Mouse (Mus musculus) mesoderm, embryonic 11.5 days (tissue): ENCODE measurements at regions not wholly inside any gene's neighbourhood (a gene's known extent, or its start where the extent isn't known, plus 50 kb on each side); places are given as distances from the start of the nearest gene placed in this dataset.

ENCODE experiments used
- DNase-seq: peaks from one replicate; pipeline ENCODE4 v3.0.0-alpha.2; 2012; ENCODE audit warnings: low read depth, low spot score

GRCm38 (mm10) chr7:129982411-129982810, 390.7 kb downstream of the Wdr11 start:
- no peak for DNase-seq

- no peak for DNase-seq
Measured at GRCm38 (mm10) chr7:129983601-129984120, 392.0 kb downstream of the Wdr11 start.

GRCm38 (mm10) chr7:129984367-129984766, 392.7 kb downstream of the Wdr11 start:
- no peak for DNase-seq

GRCm38 (mm10) chr7:129987119-129987665, 395.5 kb downstream of the Wdr11 start:
- DNase-seq: no peak

GRCm38 (mm10) chr7:129987713-129988112, 396.1 kb downstream of the Wdr11 start:
- no peak for DNase-seq

- no peak for DNase-seq
Measured at GRCm38 (mm10) chr7:129993446-129994223, 402.0 kb downstream of the Wdr11 start.

GRCm38 (mm10) chr7:129995529-129995928, 403.9 kb downstream of the Wdr11 start:
- no peak for DNase-seq

- DNase-seq: peak; percentile 58
Measured at GRCm38 (mm10) chr7:130001064-130001463, 409.4 kb downstream of the Wdr11 start.

- DNase-seq: no peak
Measured at GRCm38 (mm10) chr7:130002002-130002401, 410.3 kb downstream of the Wdr11 start.

GRCm38 (mm10) chr7:130005406-130005805, 413.7 kb downstream of the Wdr11 start:
- no peak for DNase-seq

- no peak for DNase-seq
Measured at GRCm38 (mm10) chr7:130007993-130008583, 416.4 kb downstream of the Wdr11 start.

GRCm38 (mm10) chr7:130008591-130009418, 417.1 kb downstream of the Wdr11 start:
- DNase-seq: no peak

GRCm38 (mm10) chr7:130012067-130012466, 420.4 kb downstream of the Wdr11 start:
- no peak for DNase-seq

GRCm38 (mm10) chr7:130013109-130013508, 421.4 kb downstream of the Wdr11 start:
- no peak for DNase-seq

GRCm38 (mm10) chr7:130014609-130015008, 422.9 kb downstream of the Wdr11 start:
- no peak for DNase-seq

- DNase-seq: no peak
Measured at GRCm38 (mm10) chr7:130015375-130016014, 423.8 kb downstream of the Wdr11 start.

- no peak for DNase-seq
Measured at GRCm38 (mm10) chr7:130016015-130016874, 424.6 kb downstream of the Wdr11 start.

GRCm38 (mm10) chr7:130018891-130019290, 427.2 kb downstream of the Wdr11 start:
- DNase-seq: peak; percentile 67

GRCm38 (mm10) chr7:130028945-130029344, 437.3 kb downstream of the Wdr11 start:
- no peak for DNase-seq

GRCm38 (mm10) chr7:130030711-130031110, 439.0 kb downstream of the Wdr11 start:
- DNase-seq: no peak
